Mouse (Mus musculus): Measurements from ENCODE around the gene Coq4. TPM values are rescaled to one million over a fixed set of nuclear protein-coding genes. Genes with fewer than 3 reads are reported as not detected.

Gene Coq4
- total and polyA plus RNA-seq, 3 experiments = 23.5 to 33.2 TPM; not detected in 1

GRCm38 (mm10) chr2:29787104-29787917 lies at the start of gene Coq4 (continued):
- TF ChIP-seq POLR2AphosphoS5 (IDR thresholded peaks at IDR 0.05; ENCODE audit: borderline replicate concordance, low read depth, low read length) (no peak), SIN3A (IDR thresholded peaks at IDR 0.05; ENCODE audit: low read length) (peak; percentile 81), JUND (IDR thresholded peaks at IDR 0.05; ENCODE audit: low read depth, low read length) (peak; percentile 65; the same call in 1 of the 2 replicates), ELF1 (IDR thresholded peaks at IDR 0.05; ENCODE audit: low read depth, low read length) (peak; percentile 83)

- Histone ChIP-seq H3K4me1 (ENCODE audit: control insufficient read depth in 1 of 2, insufficient read depth in 2 of 2, low read length in 2 of 2) (no peaks in the 10 kb centered on the region), H3K9ac (ENCODE audit: control insufficient read depth, low read depth, low read length, poor library complexity, severe bottlenecking) (no peak overlapping the region), H3K9me3 (replicated peaks; ENCODE audit: insufficient read depth, low read length) (no peaks in the 10 kb centered on the region), H3K27ac (ENCODE audit: control insufficient read depth, low read depth, low read length) (no peak overlapping the region), H3K36me3 (ENCODE audit: control insufficient read depth in 1 of 2, insufficient read depth in 2 of 2, low read length in 2 of 2) (no peaks in the 10 kb centered on the region; a peak in 1 of 4 replicates), H3K4me3 (ENCODE audit: control insufficient read depth in 1 of 2, insufficient read depth in 1 of 2, low read depth in 2 of 2, low read length in 2 of 2) (no peak overlapping the region), H3K79me2 (ENCODE audit: control insufficient read depth, insufficient read depth, low read length, poor library complexity) (no peaks in the 10 kb centered on the region), H3K27me3 (ENCODE audit: control insufficient read depth in 1 of 2, insufficient read depth in 2 of 2, low read length in 2 of 2) (no peaks in the 10 kb centered on the region)
- TF ChIP-seq UBTF (IDR thresholded peaks at IDR 0.05; ENCODE audit: borderline replicate concordance, insufficient read depth, low read depth, low read length) (no peak), TBP (IDR thresholded peaks at IDR 0.05; ENCODE audit: low read depth, low read length) (no peak), USF2 (IDR thresholded peaks at IDR 0.05; ENCODE audit: borderline replicate concordance in 1 of 2, insufficient read depth in 1 of 2, low read depth in 1 of 2, low read length in 2 of 2) (no peak), USF1 (IDR thresholded peaks at IDR 0.05; ENCODE audit: low read depth, low read length) (no peak), CHD1 (IDR thresholded peaks at IDR 0.05; ENCODE audit: low read depth, low read length) (no peak)
- DNase-seq (ENCODE audit: low read depth, low spot score) = no peak
Measured at GRCm38 (mm10) chr2:29738799-29739198, 48.5 kb upstream of the Coq4 start.

GRCm38 (mm10) chr2:29739368-29739767 lies 47.9 kb upstream of the Coq4 start:
- TF ChIP-seq SIN3A (IDR thresholded peaks at IDR 0.05; ENCODE audit: low read length) = no peak
- 0 out of 6 replicates have a peak, but pooled peaks of 1 of the 3 experiments have one; percentile 12 for TF ChIP-seq CTCF (IDR thresholded peaks at IDR 0.05 in 2 of 3, conservative IDR thresholded peaks at IDR 0.05 in 1 of 3; ENCODE audit: control insufficient read depth in 1 of 3, insufficient read depth in 1 of 3, low read depth in 2 of 3, low read length in 3 of 3, poor library complexity in 1 of 3, severe bottlenecking in 1 of 3)
- Histone ChIP-seq H3K79me2 (ENCODE audit: control insufficient read depth, insufficient read depth, low read length, poor library complexity) (no peaks in the 10 kb centered on the region), H3K27ac (ENCODE audit: control insufficient read depth, low read depth, low read length) (no peak overlapping the region), H3K36me3 (ENCODE audit: control insufficient read depth in 1 of 2, insufficient read depth in 2 of 2, low read length in 2 of 2) (no peaks in the 10 kb centered on the region; a peak in 1 of 4 replicates), H3K4me1 (ENCODE audit: control insufficient read depth in 1 of 2, insufficient read depth in 2 of 2, low read length in 2 of 2) (no peaks in the 10 kb centered on the region), H3K4me3 (ENCODE audit: control insufficient read depth in 1 of 2, insufficient read depth in 1 of 2, low read depth in 2 of 2, low read length in 2 of 2) (no peak overlapping the region), H3K9me3 (replicated peaks; ENCODE audit: insufficient read depth, low read length) (no peaks in the 10 kb centered on the region), H3K27me3 (ENCODE audit: control insufficient read depth in 1 of 2, insufficient read depth in 2 of 2, low read length in 2 of 2) (no peaks in the 10 kb centered on the region), H3K9ac (ENCODE audit: control insufficient read depth, low read depth, low read length, poor library complexity, severe bottlenecking) (no peak overlapping the region)
- no peak for DNase-seq (ENCODE audit: low read depth, low spot score)

Measured in MEL (cell line).